Mouse (Mus musculus): Measurements from ENCODE around the gene Tmem254a.
"Not testable (repeated sequence)": the region's sequence is repeated elsewhere in the genome, so short reads cannot be mapped to it uniquely, and the experiment has no call there.

- TF ChIP-seq CTCF (IDR thresholded peaks at IDR 0.05; ENCODE audit: control insufficient read depth, insufficient read depth, low read length); POLR2A (IDR thresholded peaks at IDR 0.05; ENCODE audit: borderline replicate concordance, control insufficient read depth, low read depth, low read length): not testable (repeated sequence)
Measured at GRCm38 (mm10) chr14:25938004-25938403, 10.5 kb upstream of the Tmem254a start, which contains the start of gene Cphx1.
